Mouse (Mus musculus) lung, postnatal 4 days (tissue): ENCODE results near the gene Atp7b.

Source experiments
- DNase-seq, 2 experiments: peaks; one replicate each; pipeline ENCODE4 v3.0.0; 2021

Atp7b gene

GRCm38 (mm10) chr8:22022244-22022643, 37.9 kb downstream of the Atp7b start:
- no peak for DNase-seq

- DNase-seq: no peak
Observed at GRCm38 (mm10) chr8:22019498-22019897, 40.6 kb downstream of the Atp7b start.

DNA sequence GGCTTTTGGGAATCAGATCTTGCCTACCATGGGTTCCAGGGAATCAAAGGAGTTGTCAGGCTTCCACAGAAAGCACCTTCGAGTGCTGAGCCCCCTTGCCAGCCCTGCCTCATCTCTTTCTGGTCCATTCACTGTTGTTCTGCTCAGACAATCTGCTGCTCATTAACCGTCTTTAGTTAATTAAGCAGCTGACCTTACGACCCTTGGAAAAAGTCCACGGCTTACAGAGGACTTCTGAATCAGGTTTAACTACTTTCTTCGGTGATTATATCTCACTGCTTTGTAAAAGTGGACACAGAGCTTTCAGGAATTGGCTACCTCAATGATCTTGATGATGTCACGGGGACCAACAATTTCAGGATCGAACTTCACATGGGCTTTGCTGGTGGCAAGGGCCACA, 42.4 kb downstream of the Atp7b start:
- no peak for DNase-seq

- DNase-seq: no peak
Observed at GRCm38 (mm10) chr8:22013034-22013707, 46.9 kb downstream of the Atp7b start.

DNA sequence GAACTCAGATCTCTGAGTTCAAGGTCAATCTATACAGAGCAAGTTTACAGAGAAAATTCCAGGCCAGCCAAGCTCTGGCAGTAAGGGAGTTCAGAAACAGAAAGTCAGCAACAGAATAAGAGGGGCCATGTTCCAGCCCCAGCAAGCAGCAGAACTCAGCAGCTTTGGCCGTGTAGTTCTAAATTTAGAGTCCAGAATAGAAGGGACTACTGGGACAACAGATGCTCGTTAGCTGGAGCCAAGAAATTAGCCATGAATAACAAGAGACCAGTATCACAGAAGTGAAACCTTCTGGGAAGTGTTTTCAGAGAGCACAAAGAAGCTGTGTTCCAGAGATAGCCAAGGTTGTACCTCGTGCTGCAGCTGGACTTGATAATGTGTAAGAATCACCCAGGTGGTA, 50.7 kb downstream of the Atp7b start:
- no peak for DNase-seq

GRCm38 (mm10) chr8:22006423-22006822, 53.7 kb downstream of the Atp7b start:
- no peak for DNase-seq

GRCm38 (mm10) chr8:22004750-22005522, 55.2 kb downstream of the Atp7b start:
- no peak for DNase-seq

DNA sequence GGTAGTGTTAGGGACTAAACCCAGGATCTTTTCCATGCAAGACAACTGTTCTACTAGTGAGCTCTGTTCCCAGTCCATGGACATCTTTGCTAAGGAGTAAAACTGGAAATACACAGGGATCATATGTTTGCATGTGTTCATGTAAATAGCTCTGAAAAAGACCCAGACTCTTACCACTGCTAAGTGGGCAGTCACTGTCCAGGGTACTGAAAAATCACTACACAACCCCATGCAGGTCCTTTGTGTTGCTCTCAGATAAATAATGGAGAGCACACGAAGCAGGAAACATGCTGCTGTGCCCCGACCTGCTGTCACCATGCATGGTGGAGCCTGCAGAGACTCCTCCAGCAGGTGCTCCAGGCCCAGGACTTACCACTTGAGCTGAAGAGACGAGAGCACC, 64.9 kb downstream of the Atp7b start:
- no peak for DNase-seq

- peak in 1 of 2 experiments; percentile 46 for DNase-seq
Observed at GRCm38 (mm10) chr8:21992184-21992583, 67.9 kb downstream of the Atp7b start.

DNA sequence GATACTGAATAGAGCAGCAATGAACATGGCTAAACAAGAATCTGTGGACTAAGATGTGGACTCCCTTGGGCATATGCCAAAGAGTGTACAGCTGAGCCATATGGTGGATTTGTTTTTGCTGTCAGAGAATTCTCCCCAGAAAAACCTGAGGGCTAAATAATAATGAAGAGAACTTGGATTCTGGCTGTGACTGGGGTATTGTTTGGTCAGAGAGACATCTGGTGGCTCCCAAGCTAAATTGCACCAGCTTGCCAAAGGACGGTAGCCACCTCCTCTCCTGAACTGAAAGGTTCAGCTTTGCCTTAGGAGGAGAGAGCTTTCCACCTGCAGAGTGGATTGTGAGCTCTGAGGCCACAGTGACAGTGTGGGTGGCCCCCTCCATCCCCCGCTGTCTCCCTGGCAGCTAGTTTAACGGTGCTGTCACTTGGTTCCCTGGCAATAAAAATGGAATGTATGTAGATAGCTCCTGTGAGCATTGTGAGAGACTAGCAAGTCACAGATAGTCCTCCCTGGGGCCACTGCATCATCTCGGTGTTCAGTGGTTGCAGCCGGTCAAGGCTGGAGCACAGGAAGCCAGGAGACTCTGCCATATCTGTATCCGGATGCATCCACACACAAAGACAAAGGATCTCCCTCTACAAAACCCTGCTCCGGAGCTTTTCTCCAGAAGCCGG, 78.3 kb downstream of the Atp7b start:
- DNase-seq: no peak

DNA sequence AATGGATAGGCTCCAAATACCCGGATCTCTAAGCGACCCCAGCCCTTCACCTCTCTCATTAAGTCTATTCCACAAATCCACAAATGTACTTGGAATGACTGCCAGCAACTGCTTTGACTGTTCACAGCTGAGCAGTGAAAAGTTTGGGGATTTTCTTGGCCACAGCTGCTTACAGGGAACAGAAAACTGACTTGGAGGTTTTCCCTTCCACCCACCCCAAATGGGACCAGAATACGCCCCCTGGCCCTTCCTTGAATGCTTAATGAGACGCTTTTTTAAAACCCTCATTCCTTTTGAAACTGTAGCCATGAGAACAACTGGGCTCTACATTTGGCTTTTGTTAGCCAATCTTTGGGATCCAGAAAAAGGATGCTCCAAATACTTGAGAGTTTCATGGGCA, 81.9 kb downstream of the Atp7b start:
- DNase-seq: no peak

DNA sequence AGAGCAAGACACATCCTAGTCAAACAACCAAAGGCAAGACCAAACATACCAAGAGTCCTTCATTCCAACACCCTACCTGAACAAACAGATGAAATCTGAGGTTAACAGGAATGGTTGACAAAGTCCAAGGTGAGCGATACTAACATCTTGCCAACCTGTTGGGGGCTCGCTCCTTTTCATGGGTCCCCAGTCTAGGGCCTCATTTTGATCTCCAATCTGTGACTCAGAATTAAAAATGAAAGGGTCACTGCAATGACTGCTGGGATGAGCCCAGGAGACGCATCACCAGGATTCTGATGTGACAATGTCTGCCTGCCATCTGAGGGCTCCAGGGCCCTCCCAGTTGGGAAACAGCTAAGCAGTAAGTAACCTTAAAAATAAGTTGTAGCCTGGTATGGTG, 90.6 kb downstream of the Atp7b start, which contains the start of gene Ccdc70:
TSS of gene Ccdc70 (plus strand) at position 301 of the 400 bp plus-strand sequence.
- no peak for DNase-seq

- no peak for DNase-seq
Observed at GRCm38 (mm10) chr8:21966646-21967045, 93.5 kb downstream of the Atp7b start.

DNA sequence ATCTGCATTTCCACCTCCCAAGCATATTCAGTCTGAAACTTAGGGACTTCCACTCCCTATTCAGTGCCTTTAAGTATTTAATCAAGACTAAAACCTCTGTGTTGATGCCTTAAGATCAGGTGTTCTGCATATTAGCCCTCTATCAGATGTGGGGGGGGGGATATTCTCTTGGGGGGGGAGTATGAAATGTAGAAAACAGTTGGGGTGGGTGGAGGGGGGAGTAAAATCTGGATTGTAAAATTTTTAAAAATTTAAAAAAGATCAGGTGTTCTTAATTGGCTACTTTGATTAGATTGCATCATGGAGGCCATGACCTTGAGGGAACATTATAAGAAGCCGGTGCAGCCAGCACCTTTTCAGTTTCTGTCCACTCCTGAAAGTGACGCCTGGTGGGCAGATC, 101.7 kb downstream of the Atp7b start, which contains the start of gene Fam90a1a:
TSS of gene Fam90a1a (plus strand) at position 301 of the 400 bp plus-strand sequence.
- no peak for DNase-seq

DNA sequence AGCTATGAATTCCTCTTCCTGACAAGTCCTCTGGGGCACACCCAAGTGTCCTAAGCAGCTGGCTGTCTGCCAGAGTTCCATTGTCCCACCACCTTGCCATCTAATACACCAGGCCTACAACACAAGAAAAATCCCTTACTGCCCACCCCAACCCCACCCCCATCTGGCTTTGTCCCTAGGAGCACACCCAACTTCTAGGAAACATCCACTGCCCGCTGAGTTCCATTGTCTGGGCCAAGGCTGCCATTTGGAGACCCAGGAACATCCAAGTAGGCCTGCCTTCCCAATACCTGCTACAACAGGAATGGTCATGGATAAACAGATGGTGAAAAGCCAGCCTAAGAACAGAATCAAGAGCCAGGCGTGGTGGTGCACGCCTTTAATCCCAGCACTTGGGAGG, 103.8 kb downstream of the Atp7b start:
- DNase-seq: no peak

GRCm38 (mm10) chr8:21955321-21955720, 104.8 kb downstream of the Atp7b start:
- peak in 1 of 2 experiments; percentile 12 for DNase-seq

DNA sequence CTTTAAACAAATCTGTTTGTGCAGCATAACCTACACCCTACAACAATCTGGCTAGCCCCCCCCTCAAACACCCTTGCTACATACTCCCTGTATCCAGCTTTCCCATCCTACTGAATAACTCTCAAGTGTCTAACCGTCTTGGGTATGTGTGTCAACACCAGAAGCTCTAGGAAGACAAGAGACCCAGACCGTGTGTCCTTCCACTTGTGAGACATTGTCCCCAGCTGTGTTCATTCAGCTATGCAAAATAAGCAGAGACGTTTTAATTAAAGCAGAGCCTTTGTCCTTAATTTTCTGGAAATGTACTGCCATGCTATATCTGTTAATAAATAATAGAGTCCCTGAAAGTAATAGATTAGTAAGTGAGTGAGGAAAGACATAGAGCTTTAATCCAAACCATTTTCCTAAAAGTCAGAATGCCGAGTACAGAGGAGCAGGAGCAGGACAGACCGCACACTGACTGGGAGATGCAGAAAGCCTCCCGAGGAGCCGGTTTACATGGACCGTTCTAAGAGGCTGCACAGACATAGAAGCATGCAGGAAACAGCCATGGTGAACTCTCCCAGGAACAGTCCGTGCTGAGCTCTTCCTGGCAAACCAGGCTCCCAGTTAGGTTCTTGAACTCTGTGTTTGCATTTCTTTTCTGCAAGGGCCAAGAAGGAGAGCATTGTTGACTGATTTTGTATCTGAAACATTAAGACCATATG, 112.6 kb downstream of the Atp7b start:
- DNase-seq: no peak

- no peak for DNase-seq
Observed at GRCm38 (mm10) chr8:21946462-21946861, 113.6 kb downstream of the Atp7b start, which contains the start of gene Defb13. Gene Defb13 (plus strand): TSS chr8:21946762.
